Mouse (Mus musculus): Measurements from ENCODE around the gene N4bp2.

Gene N4bp2

GRCm38 (mm10) chr5:65864946-65865345 is 101.6 kb downstream of the N4bp2 start:
- peak; percentile 22 for DNase-seq

- DNase-seq: no peak
Observed at GRCm38 (mm10) chr5:65866591-65866990, 103.3 kb downstream of the N4bp2 start.

GRCm38 (mm10) chr5:65867380-65868116 is 104.2 kb downstream of the N4bp2 start:
- peak; percentile 93 for DNase-seq

GRCm38 (mm10) chr5:65868419-65868818 is 105.1 kb downstream of the N4bp2 start:
- no peak for DNase-seq

- peak; percentile 10 for DNase-seq
Observed at GRCm38 (mm10) chr5:65869660-65870059, 106.3 kb downstream of the N4bp2 start.

- DNase-seq: peak; percentile 53
Observed at GRCm38 (mm10) chr5:65871276-65871875, 108.1 kb downstream of the N4bp2 start.

GRCm38 (mm10) chr5:65873212-65873611 is 109.9 kb downstream of the N4bp2 start:
- DNase-seq: peak; percentile 17

GRCm38 (mm10) chr5:65875269-65875668 is 111.9 kb downstream of the N4bp2 start:
- peak; percentile 23 for DNase-seq

- peak; percentile 40 for DNase-seq
Observed at GRCm38 (mm10) chr5:65878367-65878766, 115.0 kb downstream of the N4bp2 start.
